Mouse (Mus musculus): ENCODE measurements around the gene Mrpl1. TPM values are rescaled to one million over a fixed set of nuclear protein-coding genes. Genes with fewer than 3 reads are reported as not detected.

The Mrpl1 gene
- polyA plus RNA-seq, 1 experiment from 2014 or later = 20.5 TPM

DNA sequence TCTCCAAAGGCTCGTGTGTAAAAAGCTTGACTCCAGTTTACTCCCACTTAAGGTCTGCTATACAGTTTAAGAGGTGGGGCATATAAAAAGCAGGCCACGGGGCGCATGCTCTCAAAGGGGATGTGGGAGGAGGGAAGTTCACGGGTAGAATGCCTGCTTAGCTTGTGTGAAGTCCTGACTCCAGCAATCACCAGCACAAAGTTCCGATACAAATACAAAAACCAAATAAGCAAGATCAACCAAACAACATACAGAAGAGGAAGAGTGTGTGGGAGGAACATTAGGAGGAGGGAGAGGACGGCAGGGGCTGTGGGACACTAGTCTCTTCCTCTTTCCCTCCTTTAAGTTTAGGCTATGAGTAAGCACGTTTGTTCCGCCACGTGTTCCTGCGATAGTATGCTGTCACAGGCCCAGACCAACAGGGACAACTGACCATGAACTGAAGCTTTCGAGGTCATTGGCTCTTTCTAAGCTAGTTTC, 32.4 kb upstream of the Mrpl1 start:
- Histone ChIP-seq H3K4me1 (no peaks in the 10 kb centered on the region), H3K27me3 (no peaks in the 10 kb centered on the region), H3K36me3 (no peaks in the 10 kb centered on the region), H3K9ac (replicated peaks) (no peak overlapping the region), H3K4me3 (no peak overlapping the region), H3K9me3 (no peaks in the 10 kb centered on the region), H3K4me2 (replicated peaks) (no peak overlapping the region), H3K27ac (replicated peaks) (no peak overlapping the region)
- no peak for ATAC-seq (ENCODE audit: low FRiP score, low read depth)
- WGBS = 77% methylated on average over 11 of the region's 11 CpGs

DNA sequence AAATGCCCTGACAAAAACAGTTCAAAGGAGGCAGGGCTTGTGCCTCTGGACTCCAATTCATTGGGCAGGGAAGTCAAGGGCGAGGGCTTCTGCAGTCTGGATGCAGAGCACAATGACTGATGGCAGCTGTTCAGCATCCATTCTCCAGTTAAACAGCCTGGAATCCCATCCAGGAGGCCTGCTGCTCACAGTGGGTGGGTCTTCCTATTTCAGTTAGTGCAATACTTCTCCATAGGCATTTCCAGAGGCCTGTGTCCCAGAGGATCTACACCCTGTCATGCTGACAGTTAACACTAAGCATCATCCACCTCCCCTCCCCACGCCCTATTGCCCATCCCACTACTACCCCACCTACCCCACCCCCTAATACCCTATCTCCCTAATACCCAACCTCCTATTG, 26.1 kb upstream of the Mrpl1 start:
- WGBS = 67% methylated on average over 2 of the region's 2 CpGs
- no peak for ATAC-seq (ENCODE audit: low FRiP score, low read depth)

DNA sequence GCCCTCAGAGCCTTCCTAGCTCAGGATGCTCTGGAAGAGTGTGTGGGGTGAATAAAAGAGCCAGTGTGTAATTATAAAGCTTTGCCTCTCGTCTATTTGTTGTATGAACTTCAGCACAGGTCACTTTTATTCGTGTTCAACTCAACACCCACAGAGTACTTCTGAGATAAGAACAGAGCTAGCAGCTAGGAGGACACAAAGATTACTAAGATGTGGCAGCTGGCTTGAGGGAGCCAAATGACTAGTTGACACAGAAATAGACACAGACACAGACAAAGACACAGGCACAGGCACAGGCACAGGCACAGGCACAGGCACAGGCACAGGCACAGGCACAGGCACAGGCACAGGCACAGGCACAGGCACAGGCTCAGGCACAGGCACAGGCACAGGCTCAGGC, 25.3 kb upstream of the Mrpl1 start:
- Histone ChIP-seq H3K27ac (replicated peaks) (no peak overlapping the region), H3K36me3 (no peaks in the 10 kb centered on the region), H3K27me3 (no peaks in the 10 kb centered on the region), H3K4me2 (replicated peaks) (no peak overlapping the region), H3K9me3 (no peaks in the 10 kb centered on the region), H3K9ac (replicated peaks) (no peak overlapping the region), H3K4me1 (no peaks in the 10 kb centered on the region), H3K4me3 (no peak overlapping the region)
- no peak for ATAC-seq (ENCODE audit: low FRiP score, low read depth)
- 67% methylated on average over 2 of the region's 2 CpGs for WGBS

More for the DNA sequence above, 26.1 kb upstream of the Mrpl1 start:
- Histone ChIP-seq H3K4me3 (no peak overlapping the region), H3K4me1 (no peaks in the 10 kb centered on the region), H3K36me3 (no peaks in the 10 kb centered on the region), H3K9me3 (no peaks in the 10 kb centered on the region), H3K27ac (replicated peaks) (no peak overlapping the region), H3K27me3 (no peaks in the 10 kb centered on the region), H3K4me2 (replicated peaks) (no peak overlapping the region), H3K9ac (replicated peaks) (no peak overlapping the region)

DNA sequence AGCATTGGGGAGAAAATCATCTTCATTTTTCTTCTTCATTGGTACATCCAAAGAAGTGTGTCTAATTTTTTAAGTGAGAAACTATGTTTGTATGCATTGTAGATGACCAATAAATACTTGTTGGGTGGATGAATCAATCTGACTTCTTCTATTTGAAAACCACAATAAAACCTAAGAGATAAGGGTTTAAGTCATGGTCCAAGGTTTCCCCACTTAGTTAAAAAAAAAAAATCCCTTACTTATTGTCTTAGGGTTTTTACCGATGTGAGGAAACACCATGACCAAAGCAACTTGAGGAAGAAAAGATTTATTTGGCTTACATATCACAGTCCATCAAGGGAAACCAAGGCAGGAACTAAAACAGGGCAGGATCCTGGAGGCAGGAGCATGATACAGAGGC, 19.5 kb upstream of the Mrpl1 start:
- Histone ChIP-seq H3K9me3 (no peaks in the 10 kb centered on the region), H3K27me3 (no peaks in the 10 kb centered on the region), H3K9ac (replicated peaks) (no peak overlapping the region), H3K4me3 (no peak overlapping the region), H3K4me2 (replicated peaks) (no peak overlapping the region), H3K36me3 (no peaks in the 10 kb centered on the region), H3K4me1 (no peaks in the 10 kb centered on the region), H3K27ac (replicated peaks) (no peak overlapping the region)
- no peak for ATAC-seq (ENCODE audit: low FRiP score, low read depth)
- WGBS = 91% methylated on average over 1 of the region's 1 CpGs

DNA sequence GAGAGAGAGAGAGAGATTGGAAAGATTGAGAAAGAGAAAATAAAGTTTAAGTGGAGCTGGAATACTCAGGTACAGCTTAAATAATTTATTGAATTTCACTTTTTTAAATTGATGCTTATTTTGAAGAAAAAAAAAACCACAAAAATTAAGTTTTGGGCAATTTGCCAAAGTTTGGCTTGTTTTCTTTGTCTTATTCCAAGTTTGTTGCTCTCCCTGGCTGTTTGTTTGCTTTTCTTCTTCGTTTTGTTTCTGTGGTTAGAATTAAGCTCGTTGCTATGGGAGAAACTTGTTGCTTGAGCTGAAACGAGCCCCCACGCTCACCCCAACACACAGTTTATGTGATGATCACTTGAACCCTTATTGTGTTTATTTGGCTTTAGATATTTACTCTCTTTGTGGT, 18.0 kb upstream of the Mrpl1 start:
- no peak overlapping the region for H3K9ac ChIP-seq (replicated peaks)
- H3K9me3 ChIP-seq = no peaks in the 10 kb centered on the region
- no peaks in the 10 kb centered on the region for H3K4me1 ChIP-seq
- H3K27ac ChIP-seq (replicated peaks) = no peak overlapping the region
- WGBS = 65% methylated on average over 4 of the region's 4 CpGs
- no peak overlapping the region for H3K4me2 ChIP-seq (replicated peaks)
- H3K4me3 ChIP-seq = no peak overlapping the region
- no peak for ATAC-seq (ENCODE audit: low FRiP score, low read depth)
- no peaks in the 10 kb centered on the region for H3K36me3 ChIP-seq
- H3K27me3 ChIP-seq = no peaks in the 10 kb centered on the region

DNA sequence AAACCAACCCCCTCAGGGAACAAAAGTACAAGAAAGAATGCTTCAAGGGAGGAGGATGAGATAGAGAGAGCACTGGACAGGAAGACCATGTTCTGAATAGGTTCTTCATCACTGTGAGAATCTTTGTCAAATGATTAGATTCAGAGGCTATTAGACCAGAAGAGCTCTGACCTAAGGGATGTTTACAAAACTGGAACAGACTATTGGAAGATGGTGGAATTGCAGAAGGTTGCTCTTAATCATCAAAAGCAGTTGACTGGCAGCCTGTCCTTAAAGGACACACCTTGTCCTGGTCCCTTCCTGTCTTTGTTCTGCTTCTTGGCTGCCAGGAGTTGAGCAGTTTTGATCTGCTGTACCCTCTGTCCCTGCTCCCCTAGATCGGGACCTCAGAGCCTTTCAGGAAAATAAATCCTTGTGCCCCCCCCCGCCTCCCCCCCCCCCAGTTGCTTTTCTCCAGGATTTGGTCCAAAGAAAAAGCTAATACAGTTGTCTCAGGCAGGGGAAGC, 12.7 kb upstream of the Mrpl1 start:
- Histone ChIP-seq H3K4me2 (replicated peaks) (no peak overlapping the region), H3K36me3 (no peaks in the 10 kb centered on the region), H3K27me3 (no peaks in the 10 kb centered on the region), H3K4me1 (no peaks in the 10 kb centered on the region), H3K9me3 (no peaks in the 10 kb centered on the region), H3K9ac (replicated peaks) (no peak overlapping the region), H3K4me3 (no peak overlapping the region), H3K27ac (replicated peaks) (no peak overlapping the region)
- 54% methylated on average over 2 of the region's 2 CpGs for WGBS
- no peak for ATAC-seq (ENCODE audit: low FRiP score, low read depth)

DNA sequence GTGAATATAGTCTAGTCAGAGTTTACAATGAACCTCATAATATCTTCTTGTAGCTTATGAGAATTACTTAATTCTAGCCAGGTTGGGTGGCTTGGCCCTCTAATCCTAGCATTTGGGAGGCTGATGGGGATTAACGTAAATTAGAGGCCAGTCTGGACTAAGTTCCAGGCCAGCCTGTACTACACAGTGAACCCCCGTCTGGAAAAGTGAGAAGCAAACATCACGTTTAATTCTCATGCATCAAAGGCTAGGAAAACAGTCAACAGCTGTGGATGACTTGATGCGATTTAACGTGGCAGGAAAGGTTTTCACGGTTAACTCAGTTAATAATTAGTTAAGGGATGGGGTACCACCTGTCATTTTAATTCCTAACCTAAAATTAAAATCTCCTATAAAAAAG, 11.0 kb upstream of the Mrpl1 start:
- Histone ChIP-seq H3K4me2 (replicated peaks) (no peak overlapping the region), H3K27me3 (no peaks in the 10 kb centered on the region), H3K9me3 (no peaks in the 10 kb centered on the region), H3K4me1 (no peaks in the 10 kb centered on the region), H3K9ac (replicated peaks) (no peak overlapping the region), H3K4me3 (no peak overlapping the region), H3K36me3 (no peaks in the 10 kb centered on the region), H3K27ac (replicated peaks) (no peak overlapping the region)
- WGBS = 70% methylated on average over 6 of the region's 6 CpGs
- ATAC-seq (ENCODE audit: low FRiP score, low read depth) = no peak

DNA sequence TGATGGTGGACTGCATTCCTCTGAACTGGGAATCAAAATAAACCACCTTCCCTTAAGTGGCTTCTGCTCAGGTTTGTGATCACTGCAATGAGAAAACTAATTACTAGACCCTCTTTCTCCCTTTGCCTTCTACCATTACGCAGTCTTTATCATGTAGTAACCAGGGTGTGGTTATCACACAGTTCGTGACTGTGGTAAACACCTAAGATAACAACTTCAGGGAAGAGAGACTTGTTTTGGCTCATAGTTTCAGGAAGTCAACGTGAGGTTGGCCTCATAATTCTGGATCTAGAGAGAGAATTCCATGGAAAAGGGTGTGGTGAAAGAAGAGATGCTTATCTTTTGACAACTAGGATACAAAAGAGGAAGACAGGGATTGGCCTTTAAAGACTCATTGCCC, 9.0 kb upstream of the Mrpl1 start:
- Histone ChIP-seq H3K27ac (replicated peaks) (no peak overlapping the region), H3K4me1 (no peaks in the 10 kb centered on the region), H3K9ac (replicated peaks) (no peak overlapping the region), H3K4me3 (no peak overlapping the region), H3K27me3 (no peaks in the 10 kb centered on the region), H3K36me3 (no peaks in the 10 kb centered on the region), H3K4me2 (replicated peaks) (no peak overlapping the region), H3K9me3 (no peaks in the 10 kb centered on the region)
- WGBS = 80% methylated on average over 3 of the region's 3 CpGs
- ATAC-seq (ENCODE audit: low FRiP score, low read depth) = no peak

DNA sequence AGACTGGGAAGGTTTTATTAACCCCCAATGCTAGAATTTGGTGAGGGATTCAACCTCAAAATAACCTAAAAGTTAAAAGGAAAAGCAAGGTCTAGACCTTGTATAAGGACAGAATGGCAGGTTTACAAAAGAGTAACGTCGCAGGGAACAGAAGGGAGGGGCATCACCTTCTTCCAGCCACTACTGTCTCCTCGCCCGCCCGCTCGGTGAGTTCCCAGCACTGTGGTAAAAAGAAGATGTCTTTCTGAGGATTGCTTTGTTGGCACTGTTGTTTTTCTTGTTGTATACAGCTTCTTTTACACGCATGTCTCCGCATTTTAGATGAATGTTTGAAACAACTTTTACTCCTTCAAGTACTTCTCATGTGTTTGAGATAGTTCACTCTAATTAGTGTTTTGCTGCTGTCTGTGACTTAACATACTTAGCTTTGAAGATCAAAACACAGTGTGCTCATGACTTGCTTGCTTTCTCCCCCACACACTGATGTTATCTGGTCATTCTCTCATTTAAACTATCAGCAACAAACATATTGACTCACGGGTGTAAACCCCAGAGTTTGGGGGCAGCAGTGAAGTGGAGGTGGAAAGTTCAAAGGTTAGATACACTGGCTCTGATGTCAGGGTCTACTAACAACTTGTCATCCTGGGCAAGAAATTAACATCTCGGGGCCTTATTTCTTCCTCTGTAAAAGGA, 7.7 kb upstream of the Mrpl1 start:
- H3K4me1 ChIP-seq = no peaks in the 10 kb centered on the region
- no peak overlapping the region for H3K9ac ChIP-seq (replicated peaks)
- no peaks in the 10 kb centered on the region for H3K27me3 ChIP-seq
- no peak overlapping the region for H3K4me2 ChIP-seq (replicated peaks)
- H3K27ac ChIP-seq (replicated peaks) = no peak overlapping the region
- no peak for ATAC-seq (ENCODE audit: low FRiP score, low read depth)
- H3K9me3 ChIP-seq = no peaks in the 10 kb centered on the region
- H3K4me3 ChIP-seq = no peak overlapping the region
- no peaks in the 10 kb centered on the region for H3K36me3 ChIP-seq
- WGBS = 83% methylated on average over 10 of the region's 10 CpGs

DNA sequence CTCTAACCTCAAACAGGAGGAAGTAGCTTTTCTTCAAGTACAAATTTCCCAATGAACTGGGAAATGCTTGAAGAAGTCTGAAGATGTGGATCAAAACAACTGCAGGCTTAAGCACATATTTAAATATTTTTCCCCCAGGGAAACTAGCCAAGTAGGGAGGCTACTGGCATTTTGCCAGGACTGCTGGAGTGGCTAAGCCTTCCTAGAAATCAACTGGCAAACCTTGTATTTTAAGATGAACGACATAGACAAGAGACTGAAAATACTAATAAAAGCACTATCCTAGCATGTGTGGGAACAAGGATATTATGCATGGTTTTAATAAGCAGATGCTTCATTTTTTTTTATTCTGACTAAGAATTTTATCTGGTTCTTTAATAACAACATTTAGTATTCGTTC, 2.4 kb upstream of the Mrpl1 start:
- H3K9me3 ChIP-seq = no peaks in the 10 kb centered on the region
- 73% methylated on average over 2 of the region's 2 CpGs for WGBS
- H3K4me1 ChIP-seq = peaks cover 13% of the 10 kb centered on the region
- H3K27ac ChIP-seq (replicated peaks) = no peak overlapping the region
- H3K36me3 ChIP-seq = no peaks in the 10 kb centered on the region
- H3K4me2 ChIP-seq (replicated peaks) = no peak overlapping the region
- H3K9ac ChIP-seq (replicated peaks) = no peak overlapping the region
- ATAC-seq (ENCODE audit: low FRiP score, low read depth) = no peak
- no peaks in the 10 kb centered on the region for H3K27me3 ChIP-seq
- no peak overlapping the region for H3K4me3 ChIP-seq

DNA sequence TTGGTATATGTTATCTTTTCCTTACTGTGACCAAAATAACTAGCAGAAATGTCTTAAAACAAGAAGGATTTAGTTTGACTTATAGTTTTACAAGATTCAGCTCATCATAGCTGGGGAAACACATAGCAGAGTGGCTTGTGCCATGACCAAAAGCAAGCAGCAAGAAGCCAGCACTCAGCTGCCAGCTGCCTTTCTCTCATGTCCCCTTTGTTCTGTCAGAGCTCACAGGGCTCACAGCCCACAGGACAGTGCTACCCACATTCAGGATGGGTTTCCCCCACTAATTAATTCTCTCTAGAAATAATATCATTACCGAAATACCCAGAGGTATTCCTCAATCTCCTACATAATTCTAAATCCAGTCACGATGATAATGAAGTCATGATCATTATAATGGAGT, 1.8 kb upstream of the Mrpl1 start:
- H3K9ac ChIP-seq (replicated peaks) = no peak overlapping the region
- H3K4me1 ChIP-seq = peaks cover 13% of the 10 kb centered on the region
- H3K4me3 ChIP-seq = no peak overlapping the region
- no peaks in the 10 kb centered on the region for H3K36me3 ChIP-seq
- no peak for ATAC-seq (ENCODE audit: low FRiP score, low read depth)
- WGBS = 74% methylated on average over 2 of the region's 2 CpGs
- H3K27me3 ChIP-seq = no peaks in the 10 kb centered on the region
- no peak overlapping the region for H3K27ac ChIP-seq (replicated peaks)
- no peaks in the 10 kb centered on the region for H3K9me3 ChIP-seq
- H3K4me2 ChIP-seq (replicated peaks) = no peak overlapping the region

DNA sequence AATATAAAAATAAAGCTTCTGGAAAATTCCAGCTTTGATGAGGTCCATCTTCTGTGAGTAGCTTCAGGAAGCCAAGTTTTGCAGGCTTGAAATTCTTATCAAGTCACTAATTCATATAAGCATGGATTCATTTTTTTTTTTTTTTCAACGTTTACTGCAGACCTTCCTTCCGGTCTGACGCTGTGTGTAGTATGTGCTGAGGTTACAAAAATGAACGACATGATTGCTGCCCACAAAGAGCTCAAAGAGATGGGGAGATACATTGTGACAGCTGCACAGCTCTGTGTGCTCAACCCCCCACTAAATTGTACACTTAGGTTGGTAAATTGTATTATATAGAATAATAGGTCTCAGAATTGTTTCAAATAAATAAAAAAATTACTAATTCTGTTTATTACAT, 750 bp upstream of the Mrpl1 start:
- H3K4me3 ChIP-seq = no peak overlapping the region
- no peak overlapping the region for H3K27ac ChIP-seq (replicated peaks)
- H3K4me2 ChIP-seq (replicated peaks) = no peak overlapping the region

More for the DNA sequence above, 750 bp upstream of the Mrpl1 start:
- Histone ChIP-seq H3K9me3 (no peaks in the 10 kb centered on the region), H3K4me1 (peaks cover 13% of the 10 kb centered on the region), H3K36me3 (no peaks in the 10 kb centered on the region), H3K27me3 (no peaks in the 10 kb centered on the region), H3K9ac (replicated peaks) (no peak overlapping the region)
- no peak for ATAC-seq (ENCODE audit: low FRiP score, low read depth)
- WGBS = 73% methylated on average over 4 of the region's 4 CpGs
